Mouse (Mus musculus): ENCODE measurements at regions not wholly inside any gene's neighbourhood (a gene's known extent, or its start where the extent isn't known, plus 50 kb on each side); places are given as distances from the start of the nearest gene placed in this dataset.
A peak's percentile ranks its signal among the peaks of the same experiment; 100 is the strongest.

GRCm38 (mm10) chr12:12683733-12684470 lies 257.8 kb downstream of the Mycn start:
- no peaks in the 10 kb centered on the region for H3K9me3 ChIP-seq
- no peak overlapping the region for H3K4me2 ChIP-seq
- H3K36me3 ChIP-seq = no peaks in the 10 kb centered on the region
- no peak overlapping the region for H3K9ac ChIP-seq
- H3K27me3 ChIP-seq = 0 out of 2 replicates have a peak, but pooled peaks cover 7% of the 10 kb centered on the region
- WGBS = 50% methylated on average over 10 of the region's 10 CpGs
- no peak for ATAC-seq (ENCODE audit: insufficient number of reproducible peaks, low FRiP score, low TSS enrichment, low read depth)
- no peak overlapping the region for H3K27ac ChIP-seq
- peaks cover 29% of the 10 kb centered on the region for H3K4me1 ChIP-seq
- H3K4me3 ChIP-seq = no peak overlapping the region

- Histone ChIP-seq H3K27me3 (0 out of 2 replicates have a peak, but pooled peaks cover 7% of the 10 kb centered on the region), H3K36me3 (no peaks in the 10 kb centered on the region), H3K4me1 (peaks cover 33% of the 10 kb centered on the region), H3K9me3 (no peaks in the 10 kb centered on the region), H3K4me2 (peak overlapping the region; percentile 44), H3K9ac (no peak overlapping the region), H3K27ac (no peak overlapping the region), H3K4me3 (peak overlapping the region; percentile 22)
- 14% methylated on average over 6 of the region's 6 CpGs for WGBS
- ATAC-seq (ENCODE audit: insufficient number of reproducible peaks, low FRiP score, low TSS enrichment, low read depth) = no peak
These were observed 260.6 kb downstream of the Mycn start for GRCm38 (mm10) chr12:12681101-12681500.

GRCm38 (mm10) chr12:12680371-12680921 lies 261.3 kb downstream of the Mycn start:
- no peak overlapping the region for H3K9ac ChIP-seq
- H3K27me3 ChIP-seq = 0 out of 2 replicates have a peak, but pooled peaks cover 7% of the 10 kb centered on the region
- peak overlapping the region; percentile 22 for H3K4me3 ChIP-seq
- no peak for ATAC-seq (ENCODE audit: insufficient number of reproducible peaks, low FRiP score, low TSS enrichment, low read depth)
- peaks cover 33% of the 10 kb centered on the region for H3K4me1 ChIP-seq
- H3K4me2 ChIP-seq = peak overlapping the region; percentile 44
- WGBS = 9% methylated on average over 14 of the region's 14 CpGs
- H3K27ac ChIP-seq = no peak overlapping the region
- no peaks in the 10 kb centered on the region for H3K9me3 ChIP-seq
- no peaks in the 10 kb centered on the region for H3K36me3 ChIP-seq

- ATAC-seq (ENCODE audit: insufficient number of reproducible peaks, low FRiP score, low TSS enrichment, low read depth) = no peak
- Histone ChIP-seq H3K4me2 (no peak overlapping the region), H3K36me3 (no peaks in the 10 kb centered on the region), H3K4me1 (peaks cover 16% of the 10 kb centered on the region), H3K4me3 (no peak overlapping the region), H3K9me3 (no peaks in the 10 kb centered on the region), H3K27ac (no peak overlapping the region), H3K27me3 (0 out of 2 replicates have a peak, but pooled peaks cover 3% of the 10 kb centered on the region), H3K9ac (no peak overlapping the region)
- WGBS = 66% methylated on average over 9 of the region's 9 CpGs
These were observed 265.0 kb downstream of the Mycn start for GRCm38 (mm10) chr12:12676676-12677075.

- no peak for ATAC-seq (ENCODE audit: insufficient number of reproducible peaks, low FRiP score, low TSS enrichment, low read depth)
- no peak overlapping the region for H3K4me2 ChIP-seq
- H3K27me3 ChIP-seq = no peaks in the 10 kb centered on the region
- no peak overlapping the region for H3K27ac ChIP-seq
- peaks cover 3% of the 10 kb centered on the region; the same call in 1 of the 2 replicates for H3K4me1 ChIP-seq
- H3K9ac ChIP-seq = no peak overlapping the region
- no peaks in the 10 kb centered on the region for H3K9me3 ChIP-seq
- WGBS = 56% methylated on average over 5 of the region's 5 CpGs
- H3K36me3 ChIP-seq = no peaks in the 10 kb centered on the region
- H3K4me3 ChIP-seq = no peak overlapping the region
These were observed 271.8 kb downstream of the Mycn start for GRCm38 (mm10) chr12:12669931-12670330.

GRCm38 (mm10) chr12:12668919-12669318 lies 272.8 kb downstream of the Mycn start:
- Histone ChIP-seq H3K4me1 (peaks cover 3% of the 10 kb centered on the region; the same call in 1 of the 2 replicates), H3K27me3 (no peaks in the 10 kb centered on the region), H3K9me3 (no peaks in the 10 kb centered on the region), H3K9ac (no peak overlapping the region), H3K36me3 (no peaks in the 10 kb centered on the region), H3K4me3 (no peak overlapping the region), H3K27ac (no peak overlapping the region), H3K4me2 (no peak overlapping the region)
- ATAC-seq (ENCODE audit: insufficient number of reproducible peaks, low FRiP score, low TSS enrichment, low read depth) = no peak
- WGBS = 68% methylated on average over 4 of the region's 4 CpGs

- ATAC-seq (ENCODE audit: insufficient number of reproducible peaks, low FRiP score, low TSS enrichment, low read depth) = no peak
- WGBS = 52% methylated on average over 8 of the region's 8 CpGs
- no peak overlapping the region for H3K4me3 ChIP-seq
- no peak overlapping the region for H3K9ac ChIP-seq
- no peaks in the 10 kb centered on the region for H3K36me3 ChIP-seq
- H3K4me2 ChIP-seq = no peak overlapping the region
- no peaks in the 10 kb centered on the region for H3K4me1 ChIP-seq
- no peaks in the 10 kb centered on the region for H3K27me3 ChIP-seq
- no peaks in the 10 kb centered on the region for H3K9me3 ChIP-seq
- H3K27ac ChIP-seq = no peak overlapping the region
These were observed 286.1 kb downstream of the Mycn start for GRCm38 (mm10) chr12:12655611-12656010.

- Histone ChIP-seq H3K4me1 (no peaks in the 10 kb centered on the region), H3K4me2 (no peak overlapping the region), H3K4me3 (no peak overlapping the region), H3K36me3 (no peaks in the 10 kb centered on the region), H3K27ac (no peak overlapping the region), H3K27me3 (no peaks in the 10 kb centered on the region), H3K9me3 (no peaks in the 10 kb centered on the region), H3K9ac (no peak overlapping the region)
- WGBS = 20% methylated on average over 10 of the region's 10 CpGs
- no peak for ATAC-seq (ENCODE audit: insufficient number of reproducible peaks, low FRiP score, low TSS enrichment, low read depth)
These were observed 286.5 kb downstream of the Mycn start for GRCm38 (mm10) chr12:12655184-12655583.

- Histone ChIP-seq H3K4me2 (no peak overlapping the region), H3K27me3 (no peaks in the 10 kb centered on the region), H3K27ac (no peak overlapping the region), H3K36me3 (no peaks in the 10 kb centered on the region), H3K4me3 (no peak overlapping the region), H3K9ac (no peak overlapping the region), H3K4me1 (no peaks in the 10 kb centered on the region), H3K9me3 (no peaks in the 10 kb centered on the region)
- 51% methylated on average over 7 of the region's 7 CpGs for WGBS
- ATAC-seq (ENCODE audit: insufficient number of reproducible peaks, low FRiP score, low TSS enrichment, low read depth) = no peak
These were observed 289.4 kb downstream of the Mycn start for GRCm38 (mm10) chr12:12652361-12652760.

- Histone ChIP-seq H3K36me3 (no peaks in the 10 kb centered on the region), H3K9ac (no peak overlapping the region), H3K27ac (no peak overlapping the region), H3K4me1 (no peaks in the 10 kb centered on the region), H3K4me3 (no peak overlapping the region), H3K9me3 (no peaks in the 10 kb centered on the region), H3K4me2 (no peak overlapping the region), H3K27me3 (no peaks in the 10 kb centered on the region)
- no peak for ATAC-seq (ENCODE audit: insufficient number of reproducible peaks, low FRiP score, low TSS enrichment, low read depth)
- WGBS = 88% methylated on average over 1 of the region's 1 CpGs
These were observed 291.4 kb downstream of the Mycn start for GRCm38 (mm10) chr12:12650309-12650708.

- H3K27me3 ChIP-seq = no peaks in the 10 kb centered on the region
- ATAC-seq (ENCODE audit: insufficient number of reproducible peaks, low FRiP score, low TSS enrichment, low read depth) = no peak
- no peaks in the 10 kb centered on the region for H3K36me3 ChIP-seq
- H3K4me2 ChIP-seq = no peak overlapping the region
- H3K4me1 ChIP-seq = no peaks in the 10 kb centered on the region
- no peak overlapping the region for H3K9ac ChIP-seq
- no peak overlapping the region for H3K4me3 ChIP-seq
- no peaks in the 10 kb centered on the region for H3K9me3 ChIP-seq
- no peak overlapping the region for H3K27ac ChIP-seq
- WGBS = 42% methylated on average over 6 of the region's 6 CpGs
These were observed 294.2 kb downstream of the Mycn start for GRCm38 (mm10) chr12:12647467-12647866.

GRCm38 (mm10) chr12:12645183-12645582 lies 296.5 kb downstream of the Mycn start:
- Histone ChIP-seq H3K4me1 (no peaks in the 10 kb centered on the region), H3K36me3 (no peaks in the 10 kb centered on the region), H3K27ac (no peak overlapping the region), H3K9me3 (no peaks in the 10 kb centered on the region), H3K27me3 (no peaks in the 10 kb centered on the region), H3K4me3 (no peak overlapping the region), H3K9ac (no peak overlapping the region), H3K4me2 (no peak overlapping the region)
- WGBS = 77% methylated on average over 4 of the region's 4 CpGs
- no peak for ATAC-seq (ENCODE audit: insufficient number of reproducible peaks, low FRiP score, low TSS enrichment, low read depth)
